In the genomic region with DNA sequence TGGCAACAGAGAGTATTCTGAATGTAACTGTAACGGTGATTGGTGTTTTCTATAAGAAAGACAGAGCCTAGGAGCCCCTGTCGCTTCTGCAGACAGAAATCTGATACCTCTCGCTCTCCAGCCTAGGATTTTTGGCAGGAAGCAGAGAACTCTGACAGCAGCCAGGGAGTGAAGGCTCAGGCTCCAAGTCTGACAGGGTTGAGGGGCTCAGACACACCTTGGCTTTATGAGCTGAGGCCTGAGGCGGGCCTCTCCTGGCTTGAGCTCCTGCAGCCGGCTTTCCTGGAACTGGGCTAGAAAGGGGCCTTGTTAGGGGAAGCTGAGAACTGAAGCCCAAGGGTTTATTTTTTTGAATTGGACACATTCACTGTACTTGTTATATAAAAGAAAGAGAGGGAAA, we compare ENCODE assay signal across 9 mouse cellular contexts. TPM values are rescaled to one million over a fixed set of nuclear protein-coding genes. Genes with fewer than 3 reads are reported as not detected.
A peak's percentile ranks its signal among the peaks of the same experiment; 100 is the strongest.
DNase-seq lines count a peak whose midpoint lies in the region; ATAC-seq and TF ChIP-seq lines count a peak whose summit lies in the region.
"Had no signal": no experiment of that assay in that cellular context is flagged by ENCODE, and none has a peak within 500 bp of the region (broad histone marks: within the 10 kb centered on the region; RNA-seq: fewer than 3 reads in every experiment).

No protein-coding gene starts in this region.

- no peaks in the 10 kb centered on the region for H3K9me3 ChIP-seq in lung, embryonic 15.5 days
- no peaks in the 10 kb centered on the region for H3K9me3 ChIP-seq in embryonic facial prominence, embryonic 15.5 days (replicated peaks)
- no peaks in the 10 kb centered on the region for H3K9me3 ChIP-seq in hindbrain, embryonic 15.5 days
- no peaks in the 10 kb centered on the region for H3K9me3 ChIP-seq in neural tube, embryonic 14.5 days (ENCODE audit: control insufficient read depth, low read length)
- H3K9me3 ChIP-seq: liver, embryonic 15.5 days had no signal

- ATAC-seq in lung, embryonic 15.5 days (ENCODE audit: borderline replicate concordance, extremely low read depth, low FRiP score, low TSS enrichment) = peak; percentile 91
- ATAC-seq in embryonic facial prominence, embryonic 15.5 days (ENCODE audit: insufficient number of reproducible peaks, low FRiP score, low TSS enrichment, low read depth) = peak; percentile 91
- peak; percentile 27; the same call in 1 of the 2 replicates for ATAC-seq in hindbrain, embryonic 15.5 days (ENCODE audit: low FRiP score, low read depth)
- ATAC-seq in neural tube, embryonic 14.5 days (ENCODE audit: low read depth) = peak; percentile 41; the same call in 1 of the 2 replicates

- no peak for DNase-seq in lung, adult 2 months
- no peak for DNase-seq in frontal cortex, postnatal 14 days (ENCODE audit: low spot score in 2 of 2)
- no peak for DNase-seq in layer of hippocampus, adult 9-11 months
- no peak for DNase-seq in layer of hippocampus, postnatal 10 days (ENCODE audit: low spot score in 2 of 2)

- TF ChIP-seq CTCF in lung, adult 2 months (IDR thresholded peaks at IDR 0.05; ENCODE audit: insufficient read depth, low read length) = no peak

- no peaks in the 10 kb centered on the region for H3K36me3 ChIP-seq in lung, embryonic 15.5 days
- no peaks in the 10 kb centered on the region for H3K36me3 ChIP-seq in embryonic facial prominence, embryonic 15.5 days
- no peaks in the 10 kb centered on the region for H3K36me3 ChIP-seq in hindbrain, embryonic 15.5 days
- H3K36me3 ChIP-seq in neural tube, embryonic 14.5 days (ENCODE audit: control insufficient read depth, insufficient read depth, low read length) = no peaks in the 10 kb centered on the region
- H3K36me3 ChIP-seq: liver, embryonic 15.5 days had no signal

- 18% methylated on average over 5 of the region's 5 CpGs for WGBS in lung, embryonic 15.5 days
- WGBS in lung, adult 2 months = 44% methylated on average over 5 of the region's 5 CpGs
- WGBS in embryonic facial prominence, embryonic 15.5 days = 6% methylated on average over 5 of the region's 5 CpGs
- WGBS in hindbrain, embryonic 15.5 days = 34% methylated on average over 5 of the region's 5 CpGs
- WGBS in neural tube, embryonic 14.5 days = 26% methylated on average over 5 of the region's 5 CpGs

- no peaks in the 10 kb centered on the region for H3K27me3 ChIP-seq in lung, embryonic 15.5 days
- H3K27me3 ChIP-seq in embryonic facial prominence, embryonic 15.5 days = no peaks in the 10 kb centered on the region
- H3K27me3 ChIP-seq in hindbrain, embryonic 15.5 days = no peaks in the 10 kb centered on the region
- H3K27me3 ChIP-seq in neural tube, embryonic 14.5 days (ENCODE audit: control insufficient read depth, insufficient read depth, low read length) = no peaks in the 10 kb centered on the region
- H3K27me3 ChIP-seq: liver, embryonic 15.5 days had no signal

- no peak for TF ChIP-seq POLR2A in lung, adult 2 months (IDR thresholded peaks at IDR 0.05; ENCODE audit: borderline replicate concordance, extremely low read depth, low read depth, low read length)

- no peak overlapping the region for H3K9ac ChIP-seq in lung, embryonic 15.5 days
- no peak overlapping the region for H3K9ac ChIP-seq in embryonic facial prominence, embryonic 15.5 days
- no peak overlapping the region for H3K9ac ChIP-seq in hindbrain, embryonic 15.5 days
- H3K9ac ChIP-seq in neural tube, embryonic 14.5 days (replicated peaks; ENCODE audit: low read depth, low read length) = no peak overlapping the region
- H3K9ac ChIP-seq: liver, embryonic 15.5 days had no signal

- peaks cover 24% of the 10 kb centered on the region for H3K4me1 ChIP-seq in lung, embryonic 15.5 days
- no peaks in the 10 kb centered on the region for H3K4me1 ChIP-seq in lung, adult 2 months (ENCODE audit: control insufficient read depth, insufficient read depth, low read length)
- H3K4me1 ChIP-seq in embryonic facial prominence, embryonic 15.5 days = peaks cover 61% of the 10 kb centered on the region
- peaks cover 16% of the 10 kb centered on the region for H3K4me1 ChIP-seq in hindbrain, embryonic 15.5 days (replicated peaks)
- H3K4me1 ChIP-seq in neural tube, embryonic 14.5 days (ENCODE audit: control insufficient read depth, insufficient read depth, low read length) = 0 out of 2 replicates have a peak, but pooled peaks cover 4% of the 10 kb centered on the region
- H3K4me1 ChIP-seq: liver, embryonic 15.5 days had no signal

- peak overlapping the region; percentile 26 for H3K4me2 ChIP-seq in lung, embryonic 15.5 days
- peak overlapping the region; percentile 30 for H3K4me2 ChIP-seq in embryonic facial prominence, embryonic 15.5 days (replicated peaks)
- no peak overlapping the region for H3K4me2 ChIP-seq in hindbrain, embryonic 15.5 days
- H3K4me2 ChIP-seq in neural tube, embryonic 14.5 days (ENCODE audit: low read depth, low read length) = no peak overlapping the region
- H3K4me2 ChIP-seq: liver, embryonic 15.5 days had no signal

- no peak overlapping the region for H3K4me3 ChIP-seq in lung, embryonic 15.5 days
- no peak overlapping the region for H3K4me3 ChIP-seq in lung, adult 2 months (replicated peaks; ENCODE audit: extremely low read depth, low read depth, low read length)
- H3K4me3 ChIP-seq in embryonic facial prominence, embryonic 15.5 days (replicated peaks) = no peak overlapping the region
- no peak overlapping the region for H3K4me3 ChIP-seq in hindbrain, embryonic 15.5 days
- H3K4me3 ChIP-seq in neural tube, embryonic 14.5 days (ENCODE audit: low read depth, low read length) = no peak overlapping the region
- H3K4me3 ChIP-seq: liver, embryonic 15.5 days had no signal

- peak overlapping the region; percentile 75 for H3K27ac ChIP-seq in lung, embryonic 15.5 days
- H3K27ac ChIP-seq in embryonic facial prominence, embryonic 15.5 days (replicated peaks) = peak overlapping the region; percentile 92
- H3K27ac ChIP-seq in hindbrain, embryonic 15.5 days (replicated peaks) = peak overlapping the region; percentile 57
- H3K27ac ChIP-seq in neural tube, embryonic 14.5 days (ENCODE audit: low read depth, low read length) = no peak overlapping the region
- H3K27ac ChIP-seq: liver, embryonic 15.5 days had no signal

RNA-seq across cellular contexts. Expression of gene Boc, which starts 57.7 kb away (rescaled TPM):
- polyA plus RNA-seq in lung, embryonic 15.5 days (2015; fragmentation: Nextera tagmentation; extraction: Ambion mirVana) = 29.2 and 29.9 TPM in 2 replicates
- 22.2 and 23.4 TPM in 2 replicates for polyA plus RNA-seq in lung, adult 2 months (2012; rRNA removed)
- polyA plus RNA-seq in embryonic facial prominence, embryonic 15.5 days (2015; fragmentation: Nextera tagmentation; extraction: Ambion mirVana) = 42.3 and 49.1 TPM in 2 replicates
- polyA plus RNA-seq in hindbrain, embryonic 15.5 days (2015; fragmentation: Nextera tagmentation; extraction: Ambion mirVana) = 15.8 and 19.4 TPM in 2 replicates
- polyA plus RNA-seq in neural tube, embryonic 14.5 days (2014; fragmentation: Nextera tagmentation; extraction: Ambion mirVana) = 7.8 and 9.9 TPM in 2 replicates
- 10 to 100 TPM; 10.8 to 11.3 TPM for total RNA-seq in layer of hippocampus, postnatal 10 days (2021)

Comparison
In these comparisons a context has a peak if more than half of its experiments do, and no peak if none do; other contexts are left out.
1. ATAC-seq: peak in every context shown above with its lines; median percentile 91 in lung, embryonic 15.5 days; 91 in embryonic facial prominence, embryonic 15.5 days; 41 in neural tube, embryonic 14.5 days; 27 in hindbrain, embryonic 15.5 days.
2. H3K4me2 ChIP-seq: peak in lung, embryonic 15.5 days (single experiment) and embryonic facial prominence, embryonic 15.5 days (single experiment); none in hindbrain, embryonic 15.5 days (single experiment) and neural tube, embryonic 14.5 days (single experiment).